Comparison of ENCODE assay signal across 10 mouse cellular contexts in the genomic region with DNA sequence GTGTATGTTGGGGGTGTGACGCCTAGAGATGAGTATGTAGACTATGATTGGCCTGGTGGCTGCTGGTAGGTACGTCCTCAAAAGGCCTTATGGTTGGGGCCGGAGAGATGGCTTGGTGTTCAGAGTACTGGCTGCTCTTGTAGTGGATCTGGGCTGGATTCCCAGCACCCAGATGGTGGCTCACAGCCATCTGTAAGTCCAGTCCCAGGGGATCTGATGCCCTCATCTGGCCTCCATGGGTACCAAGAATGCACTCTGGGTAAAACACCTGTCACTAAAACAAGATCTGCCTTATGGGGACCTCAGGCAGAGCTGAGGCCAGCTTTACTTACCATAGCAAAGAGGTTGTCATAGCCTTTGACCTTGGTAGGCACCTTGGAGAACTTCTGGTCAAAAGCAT. TPM values are rescaled to one million over a fixed set of nuclear protein-coding genes. Genes with fewer than 3 reads are reported as not detected.
A peak's percentile ranks its signal among the peaks of the same experiment; 100 is the strongest.
DNase-seq lines count a peak whose midpoint lies in the region; ATAC-seq and TF ChIP-seq lines count a peak whose summit lies in the region.
"Had no signal": no experiment of that assay in that cellular context is flagged by ENCODE, and none has a peak within 500 bp of the region (broad histone marks: within the 10 kb centered on the region; RNA-seq: fewer than 3 reads in every experiment).

No protein-coding gene starts in this region.

- no peak overlapping the region for H3K27ac ChIP-seq in heart, embryonic 14.5 days (replicated peaks in 1 of 2; ENCODE audit: control insufficient read depth in 1 of 2, insufficient read depth in 1 of 2, low read depth in 2 of 2, low read length in 2 of 2)
- no peak overlapping the region for H3K27ac ChIP-seq in MEL (ENCODE audit: control insufficient read depth, low read depth, low read length)
- H3K27ac ChIP-seq in hindbrain, embryonic 12.5 days, result no peak overlapping the region
- H3K27ac ChIP-seq in midbrain, embryonic 10.5 days (replicated peaks), result no peak overlapping the region

- ATAC-seq in heart, embryonic 14.5 days (ENCODE audit: insufficient number of reproducible peaks, insufficient read depth, low FRiP score, low read depth), result no peak
- no peak for ATAC-seq in hindbrain, embryonic 12.5 days (ENCODE audit: low FRiP score)

- no peak for TF ChIP-seq EP300 in MEL (IDR thresholded peaks at IDR 0.05; ENCODE audit: low read depth in 1 of 2, low read length in 2 of 2)

- no peak overlapping the region for H3K9ac ChIP-seq in heart, embryonic 14.5 days (ENCODE audit: low read length)
- H3K9ac ChIP-seq in MEL (ENCODE audit: control insufficient read depth, low read depth, low read length, poor library complexity, severe bottlenecking), result peak overlapping the region; percentile 90
- H3K9ac ChIP-seq in hindbrain, embryonic 12.5 days, result no peak overlapping the region

- TF ChIP-seq POLR2A in MEL (IDR thresholded peaks at IDR 0.05; ENCODE audit: control insufficient read depth in 1 of 2, insufficient read depth in 1 of 2, low read depth in 1 of 2, low read length in 2 of 2, poor library complexity in 1 of 2), result no peak

- peak overlapping the region in 1 of 2 experiments; percentile 97; a peak in 1 of 4 replicates for H3K4me3 ChIP-seq in heart, embryonic 14.5 days (ENCODE audit: control insufficient read depth in 1 of 2, insufficient read depth in 1 of 2, low read depth in 1 of 2, low read length in 2 of 2)
- peak overlapping the region in 1 of 2 experiments; percentile 91; a peak in 2 of 4 replicates for H3K4me3 ChIP-seq in MEL (ENCODE audit: control insufficient read depth in 1 of 2, insufficient read depth in 1 of 2, low read depth in 2 of 2, low read length in 2 of 2)
- peak overlapping the region; percentile 91 for H3K4me3 ChIP-seq in hindbrain, embryonic 12.5 days
- peak overlapping the region; percentile 83 for H3K4me3 ChIP-seq in midbrain, embryonic 10.5 days

- TF ChIP-seq RAD21 in MEL (IDR thresholded peaks at IDR 0.05; ENCODE audit: low read depth, low read length), result no peak

- H3K36me3 ChIP-seq in heart, embryonic 14.5 days (ENCODE audit: control insufficient read depth, insufficient read depth, low read length), result peaks cover 55% of the 10 kb centered on the region
- H3K36me3 ChIP-seq in MEL (ENCODE audit: control insufficient read depth in 1 of 2, insufficient read depth in 2 of 2, low read length in 2 of 2), result peaks cover 0 to 12% of the 10 kb centered on the region in 2 experiments; a peak in 3 of 4 replicates
- peaks cover 51% of the 10 kb centered on the region for H3K36me3 ChIP-seq in hindbrain, embryonic 12.5 days
- H3K36me3 ChIP-seq in midbrain, embryonic 10.5 days, result peaks cover 57% of the 10 kb centered on the region

- peak overlapping the region; percentile 94 for H3K4me2 ChIP-seq in heart, embryonic 14.5 days (ENCODE audit: low read length)
- H3K4me2 ChIP-seq in hindbrain, embryonic 12.5 days (replicated peaks), result peak overlapping the region; percentile 97

- no peaks in the 10 kb centered on the region for H3K9me3 ChIP-seq in heart, embryonic 14.5 days (ENCODE audit: control insufficient read depth, low read length)
- H3K9me3 ChIP-seq in MEL (replicated peaks; ENCODE audit: insufficient read depth, low read length), result no peaks in the 10 kb centered on the region
- no peaks in the 10 kb centered on the region for H3K9me3 ChIP-seq in hindbrain, embryonic 12.5 days (replicated peaks)
- no peaks in the 10 kb centered on the region for H3K9me3 ChIP-seq in midbrain, embryonic 10.5 days (replicated peaks)

- WGBS in heart, embryonic 14.5 days, result 90% methylated on average over 3 of the region's 3 CpGs
- 96% methylated on average over 3 of the region's 3 CpGs for WGBS in hindbrain, embryonic 12.5 days
- 96% methylated on average over 3 of the region's 3 CpGs for WGBS in midbrain, embryonic 10.5 days

- H3K4me1 ChIP-seq in heart, embryonic 14.5 days (ENCODE audit: control insufficient read depth in 2 of 2, insufficient read depth in 2 of 2, low read length in 2 of 2), result peaks cover 11 to 28% of the 10 kb centered on the region in 2 experiments
- H3K4me1 ChIP-seq in MEL (ENCODE audit: control insufficient read depth in 1 of 2, insufficient read depth in 2 of 2, low read length in 2 of 2), result peaks cover 9 to 14% of the 10 kb centered on the region in 2 experiments; a peak in 3 of 4 replicates
- H3K4me1 ChIP-seq in hindbrain, embryonic 12.5 days, result peaks cover 35% of the 10 kb centered on the region
- H3K4me1 ChIP-seq in midbrain, embryonic 10.5 days, result peaks cover 37% of the 10 kb centered on the region

- no peaks in the 10 kb centered on the region for H3K27me3 ChIP-seq in heart, embryonic 14.5 days (ENCODE audit: control insufficient read depth, insufficient read depth, low read length)
- no peaks in the 10 kb centered on the region for H3K27me3 ChIP-seq in MEL (ENCODE audit: control insufficient read depth in 1 of 2, insufficient read depth in 2 of 2, low read length in 2 of 2)
- no peaks in the 10 kb centered on the region for H3K27me3 ChIP-seq in hindbrain, embryonic 12.5 days
- H3K27me3 ChIP-seq in midbrain, embryonic 10.5 days (ENCODE audit: low read depth, poor library complexity, severe bottlenecking), result no peaks in the 10 kb centered on the region

- DNase-seq in heart, adult 8-10 months (ENCODE audit: low spot score), result no peak
- DNase-seq in MEL (ENCODE audit: low read depth, low spot score), result no peak
- DNase-seq in midbrain, embryonic 10.5 days (ENCODE audit: low spot score), result no peak
- no peak for DNase-seq in right cerebral cortex, adult 2 months (ENCODE audit: low spot score in 2 of 2)
- DNase-seq in adrenal gland, postnatal 25 days, result no peak
- no peak for DNase-seq in lung, postnatal 10 days
- DNase-seq: cerebellum, adult 8-10 months had no signal

- no peak for TF ChIP-seq CTCF in MEL (IDR thresholded peaks at IDR 0.05 in 2 of 3, conservative IDR thresholded peaks at IDR 0.05 in 1 of 3; ENCODE audit: control insufficient read depth in 1 of 3, insufficient read depth in 1 of 3, low read depth in 2 of 3, low read length in 3 of 3, poor library complexity in 1 of 3, severe bottlenecking in 1 of 3)

- H3K79me2 ChIP-seq in MEL (ENCODE audit: control insufficient read depth, insufficient read depth, low read length, poor library complexity), result peaks cover 40% of the 10 kb centered on the region

TF ChIP-seq in MEL, 35 proteins besides CTCF, POLR2A, EP300 and RAD21 (continues in another document):
- no peak for TF ChIP-seq E2F4 (IDR thresholded peaks at IDR 0.05; ENCODE audit: borderline replicate concordance, low read depth, low read length)
- TF ChIP-seq JUND (IDR thresholded peaks at IDR 0.05; ENCODE audit: low read depth, low read length), result no peak

RNA-seq across cellular contexts. Expression of a gene that starts 1.2 kb away (rescaled TPM):
- polyA plus RNA-seq in heart, embryonic 14.5 days (2014; fragmentation: Nextera tagmentation; extraction: Ambion mirVana), result 91.5 and 109 TPM in 2 replicates
- total RNA-seq in heart, adult 8-10 months (2022), result 10 to 100 TPM; 63.5 to 72.5 (median 65.4) TPM
- 115 and 132 TPM in 2 replicates for total RNA-seq in MEL (2012; rRNA removed)
- polyA plus RNA-seq in MEL (2012; ENCODE audit: insufficient read depth in 1 of 2, insufficient read length in 2 of 2, low read depth in 1 of 2, low replicate concordance in 2 of 2, missing spikeins in 1 of 2), result 100 to 1,000 TPM in 1 of 2 experiments, not detected in 1; 192 TPM
- polyA plus RNA-seq in hindbrain, embryonic 12.5 days (2016; fragmentation: Nextera tagmentation; extraction: Ambion mirVana), result 127 and 128 TPM in 2 replicates
- 160 and 164 TPM in 2 replicates for polyA plus RNA-seq in midbrain, embryonic 10.5 days (2016; fragmentation: Nextera tagmentation; extraction: Ambion mirVana)
- 95.0 and 105 TPM in 2 replicates for total RNA-seq in adrenal gland, postnatal 25 days (2021)

RNA-seq across cellular contexts. Expression of a gene that starts 2.8 kb away (rescaled TPM):
- polyA plus RNA-seq in heart, embryonic 14.5 days (2014; fragmentation: Nextera tagmentation; extraction: Ambion mirVana), result 92.0 and 95.9 TPM in 2 replicates
- 10 to 100 TPM; 76.6 to 90.6 (median 78.6) TPM for total RNA-seq in heart, adult 8-10 months (2022)
- 224 and 264 TPM in 2 replicates for total RNA-seq in MEL (2012; rRNA removed)
- polyA plus RNA-seq in MEL (2012; ENCODE audit: insufficient read depth in 1 of 2, insufficient read length in 2 of 2, low read depth in 1 of 2, low replicate concordance in 2 of 2, missing spikeins in 1 of 2), result 100 to 1,000 TPM; 283 to 442 TPM
- 162 and 174 TPM in 2 replicates for polyA plus RNA-seq in hindbrain, embryonic 12.5 days (2016; fragmentation: Nextera tagmentation; extraction: Ambion mirVana)
- polyA plus RNA-seq in midbrain, embryonic 10.5 days (2016; fragmentation: Nextera tagmentation; extraction: Ambion mirVana), result 140 and 146 TPM in 2 replicates
- 152 and 164 TPM in 2 replicates for total RNA-seq in adrenal gland, postnatal 25 days (2021)

RNA-seq across cellular contexts. Expression of a gene that starts 9.5 kb away (rescaled TPM):
- not detected in 2 replicates for polyA plus RNA-seq in heart, embryonic 14.5 days (2014; fragmentation: Nextera tagmentation; extraction: Ambion mirVana)
- not detected for total RNA-seq in heart, adult 8-10 months (2022)
- 0.04 TPM in 1 of 2 replicates, not detected in the other for total RNA-seq in MEL (2012; rRNA removed)
- polyA plus RNA-seq in MEL (2012; ENCODE audit: insufficient read depth in 1 of 2, insufficient read length in 2 of 2, low read depth in 1 of 2, low replicate concordance in 2 of 2, missing spikeins in 1 of 2), result under 1 TPM in 1 of 2 experiments, not detected in 1; 0.13 TPM
- polyA plus RNA-seq in hindbrain, embryonic 12.5 days (2016; fragmentation: Nextera tagmentation; extraction: Ambion mirVana), result not detected in 2 replicates
- polyA plus RNA-seq in midbrain, embryonic 10.5 days (2016; fragmentation: Nextera tagmentation; extraction: Ambion mirVana), result not detected in 2 replicates
- total RNA-seq in adrenal gland, postnatal 25 days (2021), result not detected in 2 replicates
- total RNA-seq: hematopoietic stem cell, adult 5-6 weeks had no signal

RNA-seq across cellular contexts. Expression of a gene that starts 12.9 kb away (rescaled TPM):
- polyA plus RNA-seq in heart, embryonic 14.5 days (2014; fragmentation: Nextera tagmentation; extraction: Ambion mirVana), result 13.0 and 15.2 TPM in 2 replicates
- total RNA-seq in heart, adult 8-10 months (2022), result 10 to 100 TPM; 29.6 to 32.4 (median 30.8) TPM
- total RNA-seq in MEL (2012; rRNA removed), result 55.6 and 62.3 TPM in 2 replicates
- 10 to 100 TPM; 29.2 to 86.8 TPM for polyA plus RNA-seq in MEL (2012; ENCODE audit: insufficient read depth in 1 of 2, insufficient read length in 2 of 2, low read depth in 1 of 2, low replicate concordance in 2 of 2, missing spikeins in 1 of 2)
- polyA plus RNA-seq in hindbrain, embryonic 12.5 days (2016; fragmentation: Nextera tagmentation; extraction: Ambion mirVana), result 41.3 and 41.9 TPM in 2 replicates
- 28.6 and 34.9 TPM in 2 replicates for polyA plus RNA-seq in midbrain, embryonic 10.5 days (2016; fragmentation: Nextera tagmentation; extraction: Ambion mirVana)
- total RNA-seq in adrenal gland, postnatal 25 days (2021), result 71.1 and 78.3 TPM in 2 replicates

RNA-seq across cellular contexts. Expression of a gene that starts 33.4 kb away (rescaled TPM):
- 5.0 and 5.1 TPM in 2 replicates for polyA plus RNA-seq in heart, embryonic 14.5 days (2014; fragmentation: Nextera tagmentation; extraction: Ambion mirVana)
- total RNA-seq in heart, adult 8-10 months (2022), result 1 to 10 TPM; 1.9 to 3.5 (median 2.7) TPM
- total RNA-seq in MEL (2012; rRNA removed), result 10.5 and 11.5 TPM in 2 replicates
- polyA plus RNA-seq in MEL (2012; ENCODE audit: insufficient read depth in 1 of 2, insufficient read length in 2 of 2, low read depth in 1 of 2, low replicate concordance in 2 of 2, missing spikeins in 1 of 2), result 10 to 100 TPM in 1 of 2 experiments, not detected in 1; 17.5 TPM
- polyA plus RNA-seq in hindbrain, embryonic 12.5 days (2016; fragmentation: Nextera tagmentation; extraction: Ambion mirVana), result 16.3 and 18.7 TPM in 2 replicates
- 18.2 and 18.4 TPM in 2 replicates for polyA plus RNA-seq in midbrain, embryonic 10.5 days (2016; fragmentation: Nextera tagmentation; extraction: Ambion mirVana)
- 7.7 and 10.8 TPM in 2 replicates for total RNA-seq in adrenal gland, postnatal 25 days (2021)
